Mouse (Mus musculus): ENCODE data around the gene L1cam. TPM values are rescaled to one million over a fixed set of nuclear protein-coding genes. Genes with fewer than 3 reads are reported as not detected.

Gene L1cam
- polyA plus RNA-seq, 1 experiment = 249 TPM

- 0 out of 2 replicates have a peak, but pooled peaks have one; percentile 3 for TF ChIP-seq POLR2A (IDR thresholded peaks at IDR 0.05; ENCODE audit: borderline replicate concordance, extremely low read depth, insufficient read depth, insufficient read length, poor library complexity, severe bottlenecking)
- TF ChIP-seq CTCF (IDR thresholded peaks at IDR 0.05; ENCODE audit: borderline replicate concordance, extremely low read depth, insufficient read depth, insufficient read length) = peak; percentile 55; the same call in 1 of the 2 replicates
- peak; percentile 98 for DNase-seq (ENCODE audit: low read depth)
These were observed 19.2 kb upstream of the L1cam start for GRCm38 (mm10) chrX:73914827-73915703.

GRCm38 (mm10) chrX:73911588-73911987 is 15.7 kb upstream of the L1cam start:
- TF ChIP-seq POLR2A (IDR thresholded peaks at IDR 0.05; ENCODE audit: borderline replicate concordance, extremely low read depth, insufficient read depth, insufficient read length, poor library complexity, severe bottlenecking) = no peak
- no peak for TF ChIP-seq CTCF (IDR thresholded peaks at IDR 0.05; ENCODE audit: borderline replicate concordance, extremely low read depth, insufficient read depth, insufficient read length)
- no peak for DNase-seq (ENCODE audit: low read depth)

- DNase-seq (ENCODE audit: low read depth) = no peak
- TF ChIP-seq CTCF (IDR thresholded peaks at IDR 0.05; ENCODE audit: borderline replicate concordance, extremely low read depth, insufficient read depth, insufficient read length) (no peak), POLR2A (IDR thresholded peaks at IDR 0.05; ENCODE audit: borderline replicate concordance, extremely low read depth, insufficient read depth, insufficient read length, poor library complexity, severe bottlenecking) (no peak)
These were observed 15.3 kb upstream of the L1cam start for GRCm38 (mm10) chrX:73911156-73911555.

- DNase-seq (ENCODE audit: low read depth) = no peak
- TF ChIP-seq CTCF (IDR thresholded peaks at IDR 0.05; ENCODE audit: borderline replicate concordance, extremely low read depth, insufficient read depth, insufficient read length) (no peak), POLR2A (IDR thresholded peaks at IDR 0.05; ENCODE audit: borderline replicate concordance, extremely low read depth, insufficient read depth, insufficient read length, poor library complexity, severe bottlenecking) (no peak)
These were observed 14.5 kb upstream of the L1cam start for GRCm38 (mm10) chrX:73910451-73910850.

DNA sequence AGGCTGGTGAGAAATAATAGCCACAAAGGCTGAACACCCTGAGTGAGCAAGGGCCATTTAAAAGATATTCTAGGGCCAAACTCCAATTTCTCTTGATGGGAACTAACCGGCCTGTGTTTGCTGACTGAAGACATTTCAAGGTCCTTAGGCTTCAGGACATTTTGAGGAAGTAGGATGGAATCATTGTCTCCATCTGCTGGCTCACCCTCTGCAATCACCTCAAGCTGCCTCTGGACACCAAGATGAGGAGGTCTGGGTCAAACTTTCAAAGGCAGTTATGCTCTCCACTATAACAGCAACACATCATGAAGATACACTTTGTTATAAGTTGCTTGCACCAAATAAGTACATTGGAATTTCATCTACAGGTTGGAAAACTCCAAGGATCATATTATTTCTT is 14.1 kb upstream of the L1cam start:
- TF ChIP-seq CTCF (IDR thresholded peaks at IDR 0.05; ENCODE audit: borderline replicate concordance, extremely low read depth, insufficient read depth, insufficient read length) = no peak
- no peak for TF ChIP-seq POLR2A (IDR thresholded peaks at IDR 0.05; ENCODE audit: borderline replicate concordance, extremely low read depth, insufficient read depth, insufficient read length, poor library complexity, severe bottlenecking)
- DNase-seq (ENCODE audit: low read depth) = no peak

- TF ChIP-seq POLR2A (IDR thresholded peaks at IDR 0.05; ENCODE audit: borderline replicate concordance, extremely low read depth, insufficient read depth, insufficient read length, poor library complexity, severe bottlenecking) (no peak), CTCF (IDR thresholded peaks at IDR 0.05; ENCODE audit: borderline replicate concordance, extremely low read depth, insufficient read depth, insufficient read length) (peak; percentile 45; the same call in 1 of the 2 replicates)
- no peak for DNase-seq (ENCODE audit: low read depth)
These were observed 2.1 kb upstream of the L1cam start for GRCm38 (mm10) chrX:73897959-73898358.

- TF ChIP-seq CTCF (IDR thresholded peaks at IDR 0.05; ENCODE audit: borderline replicate concordance, extremely low read depth, insufficient read depth, insufficient read length) (no peak), POLR2A (IDR thresholded peaks at IDR 0.05; ENCODE audit: borderline replicate concordance, extremely low read depth, insufficient read depth, insufficient read length, poor library complexity, severe bottlenecking) (no peak)
- no peak for DNase-seq (ENCODE audit: low read depth)
These were observed 3.1 kb downstream of the L1cam start for GRCm38 (mm10) chrX:73892833-73893232.

- TF ChIP-seq CTCF (IDR thresholded peaks at IDR 0.05; ENCODE audit: borderline replicate concordance, extremely low read depth, insufficient read depth, insufficient read length) = no peak
- no peak for TF ChIP-seq POLR2A (IDR thresholded peaks at IDR 0.05; ENCODE audit: borderline replicate concordance, extremely low read depth, insufficient read depth, insufficient read length, poor library complexity, severe bottlenecking)
These were observed 4.3 kb downstream of the L1cam start, which contains the start of gene Avpr2 for GRCm38 (mm10) chrX:73891551-73892152. Avpr2 (plus strand) TSS chrX:73892102.

GRCm38 (mm10) chrX:73881463-73881862 is 14.4 kb downstream of the L1cam start:
- TF ChIP-seq POLR2A (IDR thresholded peaks at IDR 0.05; ENCODE audit: borderline replicate concordance, extremely low read depth, insufficient read depth, insufficient read length, poor library complexity, severe bottlenecking) (no peak), CTCF (IDR thresholded peaks at IDR 0.05; ENCODE audit: borderline replicate concordance, extremely low read depth, insufficient read depth, insufficient read length) (no peak)
- DNase-seq (ENCODE audit: low read depth) = no peak

More at GRCm38 (mm10) chrX:73891551-73892152, 4.3 kb downstream of the L1cam start, which contains the start of gene Avpr2:
- no peak for DNase-seq (ENCODE audit: low read depth)

- no peak for TF ChIP-seq POLR2A (IDR thresholded peaks at IDR 0.05; ENCODE audit: borderline replicate concordance, extremely low read depth, insufficient read depth, insufficient read length, poor library complexity, severe bottlenecking)
- no peak for TF ChIP-seq CTCF (IDR thresholded peaks at IDR 0.05; ENCODE audit: borderline replicate concordance, extremely low read depth, insufficient read depth, insufficient read length)
- DNase-seq (ENCODE audit: low read depth) = no peak
These were observed 14.9 kb downstream of the L1cam start for GRCm38 (mm10) chrX:73881036-73881427.

DNA sequence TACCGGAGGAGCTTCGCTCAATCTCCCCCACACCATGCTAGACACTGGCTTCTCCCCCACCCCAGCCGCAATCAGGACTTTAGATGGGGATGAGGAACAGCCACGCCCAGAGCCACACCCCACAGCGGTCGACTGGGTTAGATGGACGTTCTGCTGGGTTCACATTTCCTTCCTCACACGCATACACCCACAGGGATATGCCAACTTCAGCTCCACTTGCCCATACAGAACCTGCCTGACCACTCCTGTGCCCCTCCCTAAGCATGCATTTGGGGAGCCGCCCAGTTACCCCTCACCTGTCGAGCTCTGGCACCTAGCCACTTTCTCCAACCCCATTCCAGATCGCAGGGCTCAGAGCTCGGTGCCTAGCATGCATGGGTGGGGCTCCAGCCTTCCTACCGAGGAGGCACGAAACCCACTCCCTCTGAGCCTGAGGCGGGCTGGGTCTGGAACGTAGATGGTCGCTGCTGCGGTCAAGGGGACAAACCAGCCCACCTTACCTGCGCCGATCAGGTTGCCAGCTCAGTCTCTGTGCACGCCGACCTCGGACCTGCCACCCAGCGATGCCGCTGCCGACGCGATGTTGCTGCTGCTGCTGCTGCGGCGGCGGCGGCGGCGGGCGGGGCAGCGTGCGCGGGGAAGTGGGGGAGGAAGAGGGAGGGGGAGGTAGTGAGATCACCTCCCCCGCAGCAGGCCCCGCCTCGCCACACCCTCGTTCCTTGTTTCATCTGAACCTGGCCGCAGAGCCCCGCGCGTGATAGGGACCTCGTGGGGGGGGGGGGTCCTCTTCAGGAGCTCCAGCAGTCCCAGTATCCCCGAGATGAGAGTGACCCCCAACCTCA is 15.5 kb downstream of the L1cam start:
- TF ChIP-seq POLR2A (IDR thresholded peaks at IDR 0.05; ENCODE audit: borderline replicate concordance, extremely low read depth, insufficient read depth, insufficient read length, poor library complexity, severe bottlenecking) = 0 out of 2 replicates have a peak, but pooled peaks have one; percentile 24
- TF ChIP-seq CTCF (IDR thresholded peaks at IDR 0.05; ENCODE audit: borderline replicate concordance, extremely low read depth, insufficient read depth, insufficient read length) = no peak
- peak; percentile 82 for DNase-seq (ENCODE audit: low read depth)

Measured in brain, embryonic 14.5 days (tissue).